Mouse (Mus musculus): ENCODE measurements around the gene Coro7.
A peak's percentile ranks its signal among the peaks of the same experiment; 100 is the strongest.

- TF ChIP-seq CTCF (IDR thresholded peaks at IDR 0.05) (peak; percentile 98), EP300 (IDR thresholded peaks at IDR 0.05) (no peak)
These were observed 71.6 kb downstream of the Coro7 start for GRCm38 (mm10) chr16:4607818-4608531.
